Mouse (Mus musculus): ENCODE measurements around the gene Yars.

GRCm38 (mm10) chr4:129191691-129192090 is 2.1 kb downstream of the Yars start:
- TF ChIP-seq CTCF (IDR thresholded peaks at IDR 0.05; ENCODE audit: low read depth) = no peak
- TF ChIP-seq EP300 (IDR thresholded peaks at IDR 0.05; ENCODE audit: low read depth) = no peak

All from liver, embryonic 14.5 days (tissue).